Mouse (Mus musculus) myocyte (in vitro differentiated cells): ENCODE measurements around the gene Arhgef26.

Source experiments
- CEBPB ChIP-seq: IDR thresholded peaks from 2 replicates; pipeline ENCODE4 v1.6.1; 2011; ENCODE audit warnings: mild to moderate bottlenecking, moderate library complexity; ENCODE audit not compliant: poor library complexity, insufficient read depth, severe bottlenecking
- MAX ChIP-seq: IDR thresholded peaks from one replicate; pipeline ENCODE4 v1.6.1; 2011; ENCODE audit warnings: low read depth, mild to moderate bottlenecking, control low read depth
- MYOD1 ChIP-seq, 3 experiments: IDR thresholded peaks; one replicate each; pipeline ENCODE4 v1.6.1; 2011; ENCODE audit warnings: control low read depth in 2 of 3, low read depth in 2 of 3, mild to moderate bottlenecking in 2 of 3, moderate library complexity in 1 of 3; ENCODE audit not compliant: insufficient read length in 2 of 3, control insufficient read depth in 1 of 3
- POLR2A ChIP-seq: IDR thresholded peaks from one replicate; pipeline ENCODE4 v1.6.1; 2011; ENCODE audit warnings: low read depth, mild to moderate bottlenecking, control low read depth, moderate library complexity; ENCODE audit not compliant: insufficient read length
- POLR2AphosphoS2 ChIP-seq: IDR thresholded peaks from one replicate; pipeline ENCODE4 v1.6.1; 2011; ENCODE audit warnings: low read depth, control low read depth; ENCODE audit not compliant: insufficient read length
- REST ChIP-seq: IDR thresholded peaks from one replicate; pipeline ENCODE4 v1.6.1; 2011; ENCODE audit warnings: mild to moderate bottlenecking, control low read depth, moderate library complexity; ENCODE audit not compliant: insufficient read depth, insufficient read length
- TCF12 ChIP-seq: IDR thresholded peaks from one replicate; pipeline ENCODE4 v1.6.1; 2011; ENCODE audit warnings: mild to moderate bottlenecking, control low read depth; ENCODE audit not compliant: poor library complexity, insufficient read depth, severe bottlenecking
- TCF3 ChIP-seq: IDR thresholded peaks from one replicate; pipeline ENCODE4 v1.6.1; 2011; ENCODE audit warnings: low read depth, control low read depth; ENCODE audit not compliant: insufficient read length

DNA sequence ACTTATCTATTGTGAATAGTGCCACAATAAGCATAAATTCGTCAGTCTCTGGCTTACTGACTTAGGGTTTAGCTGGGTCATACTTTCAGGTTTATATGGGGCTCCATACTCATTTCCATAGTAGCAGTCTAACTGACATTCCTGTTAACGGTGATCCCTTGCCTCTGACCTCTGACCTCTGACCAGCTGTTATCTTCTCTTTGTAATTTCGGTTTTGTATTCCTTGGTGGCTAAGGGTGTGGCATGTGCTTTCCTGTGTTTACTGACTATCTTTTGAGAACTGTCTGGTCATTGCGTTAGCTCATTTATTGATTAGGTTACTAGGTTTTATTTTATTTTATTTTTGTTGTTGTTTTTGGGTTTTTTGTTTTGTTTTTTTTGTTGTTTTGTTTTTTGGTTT lies 13.9 kb downstream of the Arhgef26 start:
- TF ChIP-seq MYOD1 (IDR thresholded peaks at IDR 0.05; ENCODE audit: control insufficient read depth in 1 of 3, insufficient read length in 2 of 3, low read depth in 2 of 3) (no peak), CEBPB (no peak), TCF12 (no peak), MAX (no peak), POLR2AphosphoS2 (no peak), TCF3 (no peak), POLR2A (no peak), REST (no peak)
